Mouse (Mus musculus): ENCODE measurements around the gene Noc2l. TPM values are rescaled to one million over a fixed set of nuclear protein-coding genes. Genes with fewer than 3 reads are reported as not detected.

The Noc2l gene
- total RNA-seq (2021): 10 to 100 TPM; 22.2 to 28.7 TPM
- long read RNA-seq, experiment 1, transcript Noc2l-201 (19 exons, 2,785 nt): major isoform, 59 of 73 reads
- long read RNA-seq, experiment 1, partial matches to known transcripts: 7 of 73 reads
- long read RNA-seq, experiment 1, other reads (novel, unspliced or antisense): 7 of 73 reads
- long read RNA-seq, experiment 2, transcript Noc2l-201 (19 exons, 2,785 nt): major isoform, 59 of 74 reads
- long read RNA-seq, experiment 2, partial matches to known transcripts: 7 of 74 reads
- long read RNA-seq, experiment 2, other reads (novel, unspliced or antisense): 8 of 74 reads

DNA sequence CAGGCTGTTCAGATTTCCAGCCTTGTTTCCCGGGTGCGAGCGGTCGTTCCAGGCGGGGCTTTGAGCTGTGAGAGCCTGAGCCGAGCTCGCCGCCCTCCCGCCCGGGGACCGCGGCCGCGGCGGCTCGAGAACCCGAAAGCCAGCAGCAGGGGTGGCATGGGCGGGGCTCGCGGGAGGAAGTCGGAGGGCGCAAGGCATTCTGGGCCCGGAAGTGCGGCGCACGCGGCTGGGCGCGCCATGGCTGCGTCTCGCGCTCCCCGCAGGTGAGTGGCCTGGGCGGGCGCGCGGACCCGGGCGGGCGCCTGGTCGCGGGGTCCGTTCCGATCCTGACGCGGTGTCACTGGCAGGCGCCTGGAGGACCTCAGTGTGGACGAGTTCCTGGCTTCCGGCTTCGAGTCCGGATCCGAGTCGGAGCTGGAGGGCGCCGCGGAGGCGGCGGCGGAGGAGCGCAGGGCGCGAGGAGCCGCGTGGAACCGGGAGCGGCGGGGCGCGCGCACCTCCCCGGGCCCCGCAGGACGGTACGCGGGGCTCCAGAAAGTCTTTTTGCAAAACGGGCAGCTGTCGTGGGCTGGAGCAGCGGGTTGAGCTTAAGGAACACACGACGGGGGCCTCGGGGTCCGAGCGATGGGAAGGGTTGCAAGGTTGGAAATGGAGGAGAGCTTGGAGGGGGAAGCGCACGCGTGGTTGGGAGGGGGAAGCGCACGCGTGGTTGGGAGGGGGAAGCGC lies at the start of gene Noc2l:
Gene Noc2l (plus strand): TSS at position 203 of the 726 bp plus-strand sequence.
- intact Hi-C loops (cut with DNase I; ENCODE audit: low total_unique reads): no loop called here
- DNase-seq: peak; percentile 94

DNA sequence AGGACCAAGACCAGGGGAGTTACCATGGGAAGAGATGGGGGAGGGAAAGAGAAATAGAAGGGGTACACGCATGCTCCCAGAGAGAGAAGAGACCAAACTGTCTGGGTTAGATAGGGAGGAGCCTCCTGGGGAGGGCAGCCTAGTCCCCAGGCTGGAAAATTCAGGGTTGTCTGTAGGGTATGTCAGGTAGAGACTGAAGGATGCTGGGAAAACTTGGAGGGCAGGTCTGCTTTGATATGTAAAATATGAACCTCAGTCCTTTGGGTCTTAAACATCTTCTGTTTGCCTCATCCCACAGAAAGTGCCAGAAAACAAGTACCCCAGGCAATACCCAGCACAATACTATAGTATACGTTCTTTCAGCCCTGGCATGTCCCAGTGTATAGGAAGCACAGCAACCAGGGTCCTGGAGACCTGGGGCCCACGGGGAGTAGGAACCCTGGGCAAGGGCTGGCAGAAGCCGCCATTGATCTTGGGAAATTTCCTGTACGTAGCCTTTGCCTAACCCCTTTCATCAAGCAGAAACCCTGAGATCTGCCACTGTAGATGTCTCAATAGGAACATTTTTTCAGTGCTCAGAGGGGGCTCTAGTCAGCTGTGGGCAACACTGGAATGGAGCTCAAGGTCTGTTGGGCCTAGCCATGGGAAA lies 47.5 kb upstream of the Noc2l start:
- intact Hi-C loops (cut with DNase I; ENCODE audit: low total_unique reads): no loop called here
- DNase-seq: no peak

DNA sequence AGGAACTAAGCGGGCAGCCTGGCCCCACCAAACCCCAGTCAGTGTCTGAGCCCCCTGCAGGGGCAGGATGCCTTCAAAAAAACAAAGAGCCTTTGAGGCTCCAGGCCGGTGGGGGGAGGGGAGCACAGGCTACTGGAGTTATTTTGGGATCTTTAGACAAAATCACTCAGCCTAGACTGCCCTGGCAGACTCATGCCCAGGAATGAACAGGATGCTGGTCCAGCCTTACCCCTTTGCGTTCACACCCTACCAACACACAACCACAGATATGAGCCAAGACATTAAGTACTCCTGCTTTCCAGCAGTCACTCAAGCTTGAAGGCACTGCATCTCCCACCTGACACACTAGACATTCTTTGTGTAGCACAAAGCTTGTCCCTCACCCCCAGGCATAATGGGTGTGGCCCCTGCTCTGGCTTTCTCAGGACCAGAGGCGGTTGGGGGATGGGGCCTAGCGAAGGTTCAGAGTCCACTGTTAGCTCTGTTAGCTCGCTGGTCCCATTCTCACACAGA lies 46.9 kb upstream of the Noc2l start:
- intact Hi-C loops (cut with DNase I; ENCODE audit: low total_unique reads): no loop called here
- DNase-seq: no peak

DNA sequence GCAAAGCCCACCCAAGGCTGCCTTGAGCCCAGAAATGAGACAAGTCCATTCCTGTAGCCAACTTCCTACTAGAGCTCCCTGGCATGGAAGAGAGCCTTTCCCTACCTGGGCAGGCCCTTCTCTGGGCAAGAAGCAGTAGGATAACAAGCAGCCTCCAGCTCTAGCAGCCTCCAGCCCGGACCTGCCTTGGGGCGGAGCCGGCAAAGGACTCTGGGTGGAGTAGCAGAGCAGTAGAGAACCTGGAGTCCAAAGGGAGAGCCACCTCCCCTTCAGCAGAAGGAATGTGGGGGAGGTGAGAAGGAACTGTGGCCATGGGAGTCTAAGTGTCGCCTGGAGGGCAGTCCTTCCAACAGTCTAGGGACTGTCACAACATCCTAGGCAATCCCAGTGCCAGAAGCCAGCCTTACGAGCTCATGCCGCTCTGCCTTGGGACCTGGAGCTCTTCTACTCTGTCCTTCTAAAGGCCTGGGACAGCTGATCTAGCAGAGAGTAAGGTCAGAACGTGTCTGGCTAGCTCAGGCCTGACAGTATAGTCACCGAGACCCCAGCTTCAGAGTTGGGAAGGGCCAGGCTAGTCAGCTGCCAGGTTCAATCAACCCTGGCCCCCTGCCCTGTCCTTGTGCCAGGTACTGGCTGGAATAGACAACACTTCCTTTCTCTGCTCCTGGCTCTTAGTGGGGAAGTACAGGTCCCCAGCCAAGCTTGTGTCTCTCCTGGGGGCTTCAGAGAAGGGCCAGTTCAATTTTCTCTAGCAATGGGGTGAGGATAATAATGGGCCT lies 43.2 kb upstream of the Noc2l start:
- no peak for DNase-seq
- intact Hi-C loops (cut with DNase I; ENCODE audit: low total_unique reads): loop anchor here (5.0 kb wide), 1 partner anchor 85 kb away; the partner anchor contains the start of gene 9430015G10Rik

DNA sequence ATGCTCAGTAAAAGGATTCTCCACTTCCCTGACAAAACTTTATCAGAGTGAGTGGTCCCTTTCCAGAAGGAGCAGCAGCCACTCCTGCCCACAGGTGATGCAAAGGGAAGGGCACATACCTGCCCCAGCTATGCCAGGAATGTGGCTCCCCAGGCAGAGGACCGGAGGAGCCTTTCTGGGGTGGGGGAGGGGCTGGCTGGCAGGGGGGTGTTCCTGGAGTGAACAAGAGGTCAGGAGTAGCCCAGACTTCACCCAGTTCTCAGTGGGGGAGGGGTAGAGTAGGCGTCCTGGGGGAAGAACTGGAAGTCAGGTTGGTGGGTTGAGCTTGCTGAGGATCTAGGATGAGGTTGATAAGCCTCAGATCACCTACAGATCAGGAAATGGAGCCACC lies 42.6 kb upstream of the Noc2l start:
- DNase-seq: no peak
- intact Hi-C loops (cut with DNase I; ENCODE audit: low total_unique reads): loop anchor here (5.0 kb wide), 1 partner anchor 86 kb away; the partner anchor contains the start of gene 9430015G10Rik

DNA sequence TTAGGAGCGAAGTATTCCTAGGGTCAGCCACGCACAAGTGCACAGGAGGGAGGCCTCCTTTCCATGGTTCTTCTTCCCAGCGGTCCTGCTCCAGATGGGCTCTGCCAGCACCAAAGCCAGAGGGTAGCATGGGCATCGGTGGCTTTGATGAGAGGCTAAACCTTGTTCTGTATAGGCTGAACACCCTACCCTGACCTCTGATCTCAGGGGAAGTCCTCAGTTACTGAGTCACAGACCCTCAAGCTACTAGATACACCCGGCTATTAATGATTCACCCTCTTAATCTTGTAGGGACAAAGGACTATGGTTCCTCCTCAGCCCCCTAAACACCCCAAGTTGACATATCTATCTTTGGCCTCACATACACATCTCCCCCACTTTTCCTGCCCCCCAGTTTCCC lies 41.9 kb upstream of the Noc2l start:
- intact Hi-C loops (cut with DNase I; ENCODE audit: low total_unique reads): loop anchor here (5.0 kb wide), 1 partner anchor 87 kb away; the partner anchor contains the start of gene 9430015G10Rik

DNA sequence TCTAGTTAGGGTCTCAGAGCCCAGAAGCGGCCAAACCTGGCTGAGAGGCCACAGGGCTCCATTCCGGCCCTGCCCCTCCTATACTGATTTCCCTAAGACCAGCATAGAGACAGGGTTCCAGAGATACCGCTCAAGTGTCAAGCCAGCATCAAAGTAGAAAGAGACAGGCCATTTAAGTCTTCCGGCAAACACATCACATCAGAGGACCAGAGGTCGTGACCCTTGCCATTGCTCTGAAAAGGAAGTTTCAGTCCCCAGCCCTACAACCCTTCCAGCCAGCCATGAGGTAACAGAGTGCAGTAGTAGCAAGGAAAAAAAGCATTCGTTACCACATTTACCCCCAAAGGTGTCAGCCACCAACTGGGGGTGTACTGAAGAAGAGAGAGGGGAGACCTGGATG lies 41.5 kb upstream of the Noc2l start:
- intact Hi-C loops (cut with DNase I; ENCODE audit: low total_unique reads): loop anchor here (5.0 kb wide), 1 partner anchor 87 kb away; the partner anchor contains the start of gene 9430015G10Rik
- DNase-seq: no peak

More for the DNA sequence above, 41.9 kb upstream of the Noc2l start:
- DNase-seq: no peak

DNA sequence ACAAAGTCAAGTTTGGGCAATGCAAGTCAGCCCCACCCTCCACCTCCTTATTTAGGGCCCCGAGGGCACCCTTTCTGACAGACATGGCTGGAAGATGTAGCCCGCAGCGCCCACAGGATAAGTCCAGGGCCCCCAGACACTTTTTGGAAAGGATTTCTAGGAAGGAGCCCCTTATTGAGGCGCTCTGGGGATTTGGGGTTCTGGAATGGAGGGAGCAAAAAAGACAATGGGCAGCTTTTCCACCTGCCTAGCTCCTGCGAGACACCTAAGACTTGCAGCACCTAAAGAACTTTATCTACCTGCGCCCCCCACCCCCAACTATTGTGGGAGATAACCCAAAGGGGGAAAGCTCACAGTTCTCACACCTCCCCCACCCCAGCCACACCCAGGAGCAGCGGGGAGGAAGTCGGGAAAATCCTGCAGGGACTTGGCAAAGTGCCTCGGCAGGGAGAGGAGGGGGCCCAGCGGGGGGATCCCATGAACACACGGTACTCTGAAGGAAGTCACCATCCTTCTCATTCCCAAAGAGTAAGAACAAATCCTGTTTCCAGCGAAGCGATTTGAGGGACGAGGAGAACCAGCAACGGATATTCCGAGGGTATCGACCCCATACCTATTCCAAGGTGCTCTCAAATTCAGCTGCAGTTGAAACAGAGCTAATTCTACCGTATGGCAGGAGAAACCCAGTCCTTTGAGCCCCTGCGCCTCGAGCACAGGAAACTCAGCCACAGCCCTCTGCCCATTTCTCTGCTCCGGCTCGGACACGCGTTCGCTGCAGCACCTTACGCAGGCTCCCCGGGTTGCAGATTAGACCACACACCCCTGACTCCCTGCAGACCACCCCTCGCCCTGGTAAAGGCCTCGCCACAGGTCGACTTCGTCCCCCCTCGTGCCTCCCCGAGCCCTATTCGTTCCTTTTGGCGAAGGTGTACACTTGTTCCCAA lies 39.6 kb upstream of the Noc2l start:
- peak; percentile 45 for DNase-seq

DNA sequence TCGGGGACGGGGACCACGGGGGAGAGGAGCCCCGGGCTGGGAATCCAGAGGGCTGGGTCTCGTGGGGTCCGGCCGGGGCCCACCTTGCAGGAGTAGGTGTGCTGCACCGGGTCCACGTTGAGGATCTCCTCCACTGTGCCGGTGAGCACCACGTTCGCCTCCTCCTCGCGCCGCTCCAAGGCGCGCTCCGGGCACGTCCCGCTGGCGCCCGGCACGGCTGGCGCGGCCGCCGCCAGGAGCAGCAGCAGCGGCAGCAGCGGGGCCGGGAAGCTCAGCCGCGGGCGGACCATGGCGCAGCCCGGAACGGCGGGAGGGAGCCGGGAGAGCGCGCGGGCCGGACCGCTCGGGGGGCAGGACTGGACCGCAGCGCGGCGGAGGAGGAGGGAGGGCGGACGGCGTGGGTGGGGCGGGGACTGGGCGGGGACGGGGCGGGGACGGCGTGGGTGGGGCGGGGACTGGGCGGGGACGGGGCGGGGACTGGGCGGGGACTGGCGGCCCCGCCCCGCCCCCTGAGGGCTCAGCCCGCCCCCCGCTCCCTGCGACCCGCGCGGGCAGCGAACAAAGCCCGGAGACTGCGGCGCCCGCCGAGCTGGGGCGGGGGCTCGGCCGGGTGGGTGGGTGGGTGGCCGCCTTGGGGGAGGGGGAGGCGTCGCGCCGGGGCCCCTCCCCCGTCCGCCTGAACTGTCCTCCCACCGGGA lies 38.5 kb upstream of the Noc2l start, which contains the start of gene Agrn:
Gene Agrn (minus strand): TSS at position 358 of the 698 bp plus-strand sequence.
- intact Hi-C loops (cut with DNase I; ENCODE audit: low total_unique reads): no loop called here
- DNase-seq: peak; percentile 83

More for the DNA sequence above, 39.6 kb upstream of the Noc2l start:
- intact Hi-C loops (cut with DNase I; ENCODE audit: low total_unique reads): no loop called here

DNA sequence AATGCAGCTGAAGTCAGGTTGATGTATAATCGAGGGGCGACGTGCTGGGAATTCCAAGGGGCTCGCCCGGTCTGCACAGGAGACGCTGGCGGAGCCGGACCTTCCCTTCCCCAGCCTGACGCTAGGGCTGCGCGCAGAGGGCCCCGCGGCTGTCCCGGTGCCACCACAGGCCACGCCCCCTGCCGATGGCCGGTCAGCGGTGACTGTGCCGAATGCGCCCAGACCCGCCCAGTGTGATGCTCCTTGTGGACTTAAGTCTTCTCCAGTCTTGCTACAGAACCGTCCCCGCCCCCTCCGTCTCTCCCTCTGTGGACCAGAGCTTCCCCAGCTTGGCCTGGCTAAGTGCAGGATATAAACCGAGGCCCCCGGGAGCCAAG lies 38.0 kb upstream of the Noc2l start:
- DNase-seq: peak; percentile 95
- intact Hi-C loops (cut with DNase I; ENCODE audit: low total_unique reads): no loop called here

DNA sequence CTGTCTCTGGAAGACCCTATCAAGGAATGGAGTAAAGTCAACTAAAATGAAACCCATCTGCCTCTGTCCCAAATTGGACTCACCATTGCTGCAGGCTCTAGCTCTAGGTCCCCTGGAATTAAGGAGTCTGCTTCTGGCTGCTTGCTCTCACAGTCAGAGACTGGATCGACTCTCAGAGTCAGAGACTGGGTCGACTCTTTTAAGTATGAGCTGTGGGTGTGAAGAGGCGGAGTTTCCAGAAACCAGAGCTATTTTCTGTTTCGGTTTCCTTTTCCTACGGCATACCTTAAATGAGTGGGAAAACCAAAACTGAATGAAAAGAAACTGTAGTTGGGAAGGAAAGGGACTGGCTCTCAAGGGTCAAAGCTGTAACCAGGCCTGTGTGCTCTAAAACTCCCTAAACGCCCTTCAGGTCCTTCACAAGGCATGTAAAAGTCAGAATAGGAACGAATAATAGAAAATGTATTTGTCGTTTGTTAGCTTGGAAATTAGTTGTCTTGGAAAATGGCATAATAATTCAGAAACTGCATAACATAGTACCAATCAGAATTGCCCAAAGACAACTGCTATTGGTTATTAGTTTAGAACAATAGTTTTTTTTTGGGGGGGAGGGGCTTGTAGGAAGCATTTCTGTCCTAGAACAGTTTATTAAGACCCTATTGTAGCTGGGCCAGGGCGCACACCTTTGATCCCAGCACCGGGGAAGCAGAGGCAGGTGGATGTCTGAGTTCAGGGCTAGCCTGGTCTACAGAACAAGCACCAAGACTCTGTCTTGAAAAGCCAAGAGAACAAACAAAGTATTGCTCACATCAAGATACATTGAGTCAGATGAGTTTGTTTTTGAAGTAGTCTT lies 35.0 kb upstream of the Noc2l start, which contains the start of gene Isg15:
Gene Isg15 (minus strand): TSS at position 196 of the 853 bp plus-strand sequence.
- intact Hi-C loops (cut with DNase I; ENCODE audit: low total_unique reads): no loop called here
- no peak for DNase-seq

DNA sequence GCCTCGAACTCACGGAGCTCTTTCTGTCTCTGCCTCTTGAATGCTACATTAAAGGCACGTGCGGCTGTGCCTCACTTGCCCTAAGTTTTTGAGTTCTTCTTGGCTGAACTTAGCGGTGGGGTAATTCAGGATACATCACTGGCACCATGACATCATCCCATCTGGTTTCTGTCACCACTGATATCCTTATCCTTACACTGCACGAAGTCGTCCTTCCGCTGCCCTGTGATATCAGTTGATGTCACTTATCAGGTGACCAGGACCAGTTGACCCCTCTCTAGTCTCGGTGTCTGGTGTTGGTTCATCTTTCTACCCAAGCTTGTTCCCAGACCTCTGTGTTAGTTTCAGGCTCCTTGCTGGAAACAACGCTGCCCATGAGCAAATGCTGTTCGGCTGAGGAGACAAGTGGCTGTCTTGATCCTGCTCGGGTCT lies 33.3 kb upstream of the Noc2l start:
- intact Hi-C loops (cut with DNase I; ENCODE audit: low total_unique reads): no loop called here
- DNase-seq: no peak

DNA sequence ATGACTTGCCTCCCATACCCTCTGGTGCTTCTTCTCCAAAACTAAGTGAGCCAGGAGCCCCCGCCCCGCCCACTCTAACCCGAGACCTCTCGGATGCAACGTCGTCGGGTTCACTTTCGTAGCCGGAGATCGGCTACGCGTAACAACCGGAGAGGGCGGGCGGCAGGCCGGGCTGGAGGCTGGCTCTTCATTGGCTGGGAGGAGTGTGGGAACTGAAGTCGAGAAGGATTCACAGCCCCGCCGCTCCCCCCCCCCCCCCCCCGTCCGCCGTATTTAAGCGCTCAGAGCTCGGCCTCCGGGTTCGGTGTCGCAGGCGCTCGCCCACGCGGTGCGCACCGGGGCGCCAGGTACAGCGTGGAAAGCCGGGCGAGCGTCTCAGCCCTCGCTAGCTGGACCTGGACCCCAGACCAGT lies 32.8 kb upstream of the Noc2l start, which contains the start of gene AW011738:
Gene AW011738 (plus strand): TSS at position 304 of the 412 bp plus-strand sequence.
- peak; percentile 76 for DNase-seq
- intact Hi-C loops (cut with DNase I; ENCODE audit: low total_unique reads): no loop called here

DNA sequence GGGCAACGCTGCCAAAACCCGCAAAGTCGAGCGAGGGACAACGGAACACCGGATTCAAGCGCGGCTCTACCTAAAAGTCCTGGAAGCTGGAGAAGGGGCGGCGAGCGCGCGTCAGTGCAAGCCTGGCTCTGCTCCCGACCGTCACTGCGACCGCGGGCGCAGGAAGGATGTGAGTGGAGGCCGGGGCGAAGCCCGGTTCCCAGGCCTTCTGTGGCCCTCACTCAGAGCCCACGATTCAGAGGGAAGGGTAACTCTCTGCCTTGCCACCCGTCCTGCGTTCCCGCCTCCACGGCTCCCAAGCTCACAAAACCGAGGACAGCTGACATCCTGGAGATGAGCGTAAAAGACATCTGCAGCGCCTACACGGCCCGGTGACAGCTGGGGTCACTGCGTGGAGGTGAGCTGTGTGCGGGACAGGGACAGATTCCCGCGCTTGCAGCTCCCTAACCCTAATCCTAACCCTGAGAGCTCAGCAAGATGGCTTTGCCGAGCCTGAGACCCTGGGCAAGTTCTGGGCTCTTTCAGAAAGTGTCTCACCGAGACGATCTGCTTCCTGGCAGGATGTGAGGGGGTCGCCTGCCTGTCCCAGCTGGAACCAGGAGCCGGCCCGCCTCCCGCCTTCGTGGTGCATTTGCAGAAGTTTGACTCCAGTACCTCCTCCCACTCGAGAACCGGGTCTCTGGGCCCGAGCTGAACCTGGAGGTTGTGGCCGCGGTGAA lies 32.2 kb upstream of the Noc2l start:
- no peak for DNase-seq

DNA sequence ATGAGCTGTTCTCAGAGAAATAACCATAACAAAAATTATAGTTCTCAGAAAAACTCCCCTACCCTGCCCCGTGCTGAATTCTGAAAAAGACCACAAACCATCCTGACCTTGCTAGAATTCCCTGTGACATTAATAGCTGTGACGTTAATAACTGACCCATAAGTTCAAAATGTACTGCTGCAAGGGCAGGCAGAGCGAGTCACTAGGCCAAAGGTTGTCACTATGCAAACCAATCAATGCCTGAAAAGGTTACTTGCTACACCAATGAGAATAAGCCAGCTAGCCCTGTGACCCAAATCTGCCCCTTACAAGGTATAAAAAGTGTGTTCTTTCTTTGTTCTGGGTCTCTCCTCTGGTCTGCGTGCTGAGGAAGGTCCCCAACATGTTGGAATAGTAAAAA lies 26.9 kb upstream of the Noc2l start:
- intact Hi-C loops (cut with DNase I; ENCODE audit: low total_unique reads): no loop called here
- no peak for DNase-seq

More for the DNA sequence above, 32.2 kb upstream of the Noc2l start:
- intact Hi-C loops (cut with DNase I; ENCODE audit: low total_unique reads): no loop called here

All from gastrocnemius, postnatal 14 days (tissue).